Mouse (Mus musculus) heart, postnatal 0 days (tissue): ENCODE results near the gene Patz1.

Experiments used
- CTCF ChIP-seq: IDR thresholded peaks from 2 replicates; pipeline ENCODE4 v1.5.1; 2016; ENCODE audit warnings: antibody characterized with exemption, control low read depth, low read depth
- EP300 ChIP-seq: IDR thresholded peaks from 2 replicates; pipeline ENCODE4 v1.6.1; 2016; ENCODE audit warnings: antibody characterized with exemption, low read depth

DNA sequence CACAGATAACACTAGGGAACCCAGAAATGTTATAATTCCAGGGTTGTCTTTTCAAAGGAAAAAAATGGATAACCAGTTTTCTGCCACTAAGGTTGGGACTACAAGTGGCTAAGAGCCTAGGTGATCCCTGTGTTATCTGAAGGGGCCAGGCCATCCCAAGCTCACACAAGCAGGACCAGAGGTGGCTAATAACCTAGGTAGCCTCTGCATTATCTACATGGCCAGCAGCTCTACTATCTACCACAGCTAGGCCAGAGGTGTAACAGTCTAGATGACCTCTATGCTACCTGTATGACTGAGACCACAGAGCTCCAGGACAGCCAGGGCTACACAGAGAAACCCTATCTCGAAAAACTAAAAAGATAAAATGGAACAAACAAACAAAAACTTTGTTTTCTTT, 29.1 kb upstream of the Patz1 start:
- TF ChIP-seq EP300 = no peak
- no peak for TF ChIP-seq CTCF
